Mouse (Mus musculus) hindlimb bud, embryonic 11.5 days (tissue): ENCODE measurements around the gene Prr3.
"Not testable (repeated sequence)": the region's sequence is repeated elsewhere in the genome, so short reads cannot be mapped to it uniquely, and the experiment has no call there.

Experiments
- DNase-seq: peaks from one replicate; pipeline ENCODE4 v3.0.0-alpha.2; 2012; ENCODE audit warnings: low read depth, low spot score; ENCODE audit errors: extremely low spot score

The Prr3 gene

GRCm38 (mm10) chr17:35999356-35999755 is 19.3 kb upstream of the Prr3 start:
- no peak for DNase-seq

GRCm38 (mm10) chr17:35998545-35999305 is 18.7 kb upstream of the Prr3 start:
- no peak for DNase-seq

- no peak for DNase-seq
Observed at GRCm38 (mm10) chr17:35997713-35998510, 17.9 kb upstream of the Prr3 start.

GRCm38 (mm10) chr17:35996949-35997348 is 16.9 kb upstream of the Prr3 start:
- peak; percentile 99 for DNase-seq

GRCm38 (mm10) chr17:35994879-35995240 is 14.8 kb upstream of the Prr3 start:
- DNase-seq, result no peak

- DNase-seq, result peak; percentile 37
Observed at GRCm38 (mm10) chr17:35994175-35994878, 14.3 kb upstream of the Prr3 start.

GRCm38 (mm10) chr17:35993675-35994074 is 13.6 kb upstream of the Prr3 start:
- peak; percentile 80 for DNase-seq

- no peak for DNase-seq
Observed at GRCm38 (mm10) chr17:35991781-35992180, 11.7 kb upstream of the Prr3 start.

- DNase-seq, result no peak
Observed at GRCm38 (mm10) chr17:35981776-35982175, 1.7 kb upstream of the Prr3 start.

- DNase-seq, result no peak
Observed at GRCm38 (mm10) chr17:35980363-35980754, 323 bp upstream of the Prr3 start.

- DNase-seq, result peak; percentile 33
Observed at GRCm38 (mm10) chr17:35978811-35979400, 1.1 kb downstream of the Prr3 start.

- no peak for DNase-seq
Observed at GRCm38 (mm10) chr17:35972131-35972530, 7.9 kb downstream of the Prr3 start.

GRCm38 (mm10) chr17:35969418-35970389 is 10.3 kb downstream of the Prr3 start, which contains the start of gene Abcf1:
Gene Abcf1 (minus strand): TSS chr17:35969761.
- peak; percentile 83 for DNase-seq

GRCm38 (mm10) chr17:35967621-35968020 is 12.4 kb downstream of the Prr3 start:
- no peak for DNase-seq

GRCm38 (mm10) chr17:35963279-35963678 is 16.8 kb downstream of the Prr3 start:
- no peak for DNase-seq

- DNase-seq, result no peak
Observed at GRCm38 (mm10) chr17:35958533-35959223, 21.4 kb downstream of the Prr3 start.

GRCm38 (mm10) chr17:35954665-35955064 is 25.4 kb downstream of the Prr3 start:
- DNase-seq, result no peak

GRCm38 (mm10) chr17:35952559-35952958 is 27.5 kb downstream of the Prr3 start:
- DNase-seq, result not testable (repeated sequence)

- not testable (repeated sequence) for DNase-seq
Observed at GRCm38 (mm10) chr17:35950946-35951345, 29.1 kb downstream of the Prr3 start.
